Mouse (Mus musculus): Measurements from ENCODE around the gene Spock1.
"Not testable (repeated sequence)": the region's sequence is repeated elsewhere in the genome, so short reads cannot be mapped to it uniquely, and the experiment has no call there.

Gene Spock1

DNA sequence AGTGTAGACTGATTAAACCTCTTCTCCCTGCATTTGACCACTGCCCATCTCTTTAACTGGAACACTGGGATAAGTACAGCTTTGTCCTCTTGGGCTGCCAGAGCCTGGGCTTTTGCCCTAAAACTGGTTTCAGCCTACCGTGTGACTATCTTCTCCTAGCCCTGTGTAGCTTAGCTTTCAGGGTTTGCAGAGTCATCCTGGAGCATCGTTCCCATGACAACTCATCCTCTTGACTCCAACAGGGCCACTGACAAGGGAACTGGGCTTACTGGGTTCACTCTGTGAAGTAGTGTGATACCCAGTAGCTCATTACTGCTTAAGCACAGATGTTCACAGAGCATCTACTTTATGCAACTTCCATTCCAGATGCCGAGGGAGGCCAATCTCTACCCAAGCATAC is 303.7 kb downstream of the Spock1 start:
- DNase-seq (ENCODE audit: low read depth, low spot score), result no peak

DNA sequence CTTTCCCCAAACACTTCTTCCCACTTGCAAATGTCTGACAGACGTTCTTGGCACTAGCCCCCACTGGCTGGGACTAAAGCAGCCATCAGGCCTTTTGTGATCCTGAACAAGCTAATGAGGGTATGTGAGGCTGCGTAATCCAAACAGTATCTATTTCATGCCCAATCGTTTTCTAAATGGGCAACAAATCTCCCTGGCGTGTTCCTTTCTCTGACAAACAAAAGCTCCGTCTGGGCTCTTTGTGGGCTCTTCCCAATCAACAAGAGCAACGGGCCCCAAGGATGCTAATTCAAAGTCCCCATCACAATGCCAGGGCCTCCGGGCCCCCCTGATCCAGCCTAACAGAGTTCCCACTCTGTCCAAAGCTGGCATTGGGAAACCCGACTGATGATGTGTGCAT is 304.9 kb downstream of the Spock1 start:
- DNase-seq (ENCODE audit: low read depth, low spot score), result no peak

DNA sequence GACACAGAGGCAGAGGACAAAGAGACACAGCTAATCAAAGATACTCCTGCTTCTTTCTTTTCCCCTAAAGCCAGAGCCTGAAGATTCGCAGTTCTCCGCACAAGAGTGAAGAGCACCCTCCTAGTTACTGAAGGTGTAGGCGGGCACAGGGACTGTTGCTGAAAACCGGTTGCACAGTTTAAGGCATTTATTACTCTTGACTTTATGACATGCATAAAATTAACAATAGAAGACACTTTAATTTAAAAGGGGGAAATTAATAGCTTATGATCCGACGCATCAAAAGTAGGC is 312.4 kb downstream of the Spock1 start:
- no peak for DNase-seq (ENCODE audit: low read depth, low spot score)

DNA sequence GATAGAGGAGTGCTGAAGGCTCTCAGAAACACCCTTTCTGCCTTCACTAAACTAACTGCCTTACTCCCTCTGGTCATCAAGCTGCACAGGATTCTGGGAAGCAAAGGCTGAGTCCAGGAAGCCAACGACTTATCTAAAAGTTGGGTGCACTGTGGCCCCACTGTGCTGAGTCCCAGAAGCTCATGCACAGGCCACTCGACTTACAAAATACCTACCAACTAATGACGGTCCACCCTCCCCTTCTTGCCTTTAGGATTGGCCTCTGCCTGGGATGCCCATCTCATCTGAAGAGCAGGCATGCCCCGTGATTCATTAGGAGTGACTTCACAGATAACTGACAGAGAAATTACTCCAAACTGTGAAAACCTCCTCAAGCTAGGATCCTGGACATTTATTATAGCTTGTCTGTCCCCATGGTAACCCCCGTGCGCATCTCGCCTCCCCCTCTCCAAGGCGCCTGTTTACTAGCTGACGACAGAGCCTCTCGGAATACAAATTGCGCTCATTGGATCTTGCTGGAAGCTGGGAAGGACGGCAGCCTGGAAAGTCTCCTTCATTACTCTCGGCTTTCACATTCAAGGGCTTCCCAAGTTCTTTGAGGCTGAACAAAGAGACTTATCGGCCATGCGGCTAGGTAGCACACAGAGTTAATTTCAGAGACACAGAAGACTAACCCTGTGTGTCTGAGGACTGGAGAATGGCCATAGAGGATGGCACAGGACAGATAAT is 312.9 kb downstream of the Spock1 start:
- DNase-seq (ENCODE audit: low read depth, low spot score), result no peak

DNA sequence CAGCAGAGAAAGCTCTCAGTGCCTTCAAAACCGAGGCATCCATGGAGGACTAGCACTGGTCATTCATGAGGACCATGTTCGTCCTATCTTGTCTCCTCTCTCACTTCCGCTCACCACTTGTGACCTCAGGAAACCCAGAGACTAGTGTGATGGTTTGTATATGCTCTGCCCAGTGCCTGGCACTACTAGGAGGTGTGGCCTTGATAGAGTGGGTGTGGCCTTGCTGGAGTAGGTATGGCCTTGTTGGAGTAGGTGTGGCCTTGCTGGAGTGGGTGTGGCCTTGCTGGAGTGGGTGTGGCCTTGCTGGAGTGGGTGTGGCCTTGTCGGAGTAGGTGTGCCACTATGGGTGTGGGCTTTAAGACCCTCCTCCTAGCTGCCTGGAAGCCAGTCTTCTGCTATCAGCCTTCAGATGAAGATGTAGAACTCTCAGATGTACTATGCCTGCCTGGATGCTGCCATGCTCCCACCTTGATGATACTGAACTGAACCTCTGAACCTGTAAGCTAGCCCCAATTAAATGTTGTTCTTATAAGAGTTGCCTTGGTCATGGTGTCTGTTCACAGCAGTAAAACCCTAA is 318.7 kb downstream of the Spock1 start:
- not testable (repeated sequence) for DNase-seq (ENCODE audit: low read depth, low spot score)

DNA sequence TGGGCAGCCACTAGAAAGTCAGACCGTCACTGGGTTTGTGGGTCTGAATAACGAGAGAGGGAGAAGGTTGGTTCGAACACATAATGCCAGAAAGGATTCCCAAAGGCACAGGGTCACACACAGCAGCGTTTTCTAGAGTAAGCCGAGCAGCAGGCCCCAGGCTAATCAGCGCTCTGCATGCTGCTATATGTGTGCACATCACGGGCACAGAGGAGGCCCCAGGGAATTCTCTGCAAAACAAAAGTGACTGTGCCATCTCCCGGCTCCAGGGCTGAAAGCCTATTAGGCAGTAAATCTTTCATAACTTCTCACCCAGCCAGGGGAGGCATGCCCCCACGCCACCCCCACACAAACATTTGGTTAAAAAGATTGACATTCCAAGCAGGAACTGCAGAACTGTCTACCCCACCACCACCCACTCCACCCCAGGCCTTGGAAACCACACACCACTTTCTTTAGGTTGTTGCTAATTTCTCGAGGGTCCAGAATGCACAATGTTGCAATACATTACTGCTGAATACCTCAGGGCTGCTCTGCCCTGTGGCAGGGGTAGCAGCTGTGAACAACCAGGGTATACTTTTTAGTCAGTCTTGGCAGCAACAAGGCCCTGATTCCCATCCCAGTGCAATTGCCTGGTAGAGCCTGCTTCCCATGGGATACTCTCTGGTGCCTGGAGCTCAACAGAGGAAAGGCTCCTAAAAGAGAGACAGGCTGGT is 319.4 kb downstream of the Spock1 start:
- no peak for DNase-seq (ENCODE audit: low read depth, low spot score)

DNA sequence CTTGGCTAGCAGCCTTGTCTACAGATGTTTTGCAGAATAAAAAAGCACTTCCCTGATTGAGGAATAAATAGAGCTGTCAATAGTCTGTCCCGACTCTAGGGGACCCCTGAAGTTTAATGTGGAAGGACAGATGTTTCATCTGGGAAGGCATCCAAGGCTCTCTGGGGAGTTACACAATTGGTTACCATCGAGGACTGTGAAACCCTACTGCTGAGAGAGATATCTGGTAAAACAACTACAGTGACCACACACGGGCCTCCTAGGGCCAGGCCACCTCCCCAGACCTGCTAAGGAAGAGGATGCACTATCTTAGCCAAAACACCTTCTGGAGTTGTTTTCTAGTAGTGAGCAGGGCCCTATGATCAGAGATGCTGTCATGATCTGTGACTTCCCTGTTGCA is 323.0 kb downstream of the Spock1 start:
- DNase-seq (ENCODE audit: low read depth, low spot score), result no peak

DNA sequence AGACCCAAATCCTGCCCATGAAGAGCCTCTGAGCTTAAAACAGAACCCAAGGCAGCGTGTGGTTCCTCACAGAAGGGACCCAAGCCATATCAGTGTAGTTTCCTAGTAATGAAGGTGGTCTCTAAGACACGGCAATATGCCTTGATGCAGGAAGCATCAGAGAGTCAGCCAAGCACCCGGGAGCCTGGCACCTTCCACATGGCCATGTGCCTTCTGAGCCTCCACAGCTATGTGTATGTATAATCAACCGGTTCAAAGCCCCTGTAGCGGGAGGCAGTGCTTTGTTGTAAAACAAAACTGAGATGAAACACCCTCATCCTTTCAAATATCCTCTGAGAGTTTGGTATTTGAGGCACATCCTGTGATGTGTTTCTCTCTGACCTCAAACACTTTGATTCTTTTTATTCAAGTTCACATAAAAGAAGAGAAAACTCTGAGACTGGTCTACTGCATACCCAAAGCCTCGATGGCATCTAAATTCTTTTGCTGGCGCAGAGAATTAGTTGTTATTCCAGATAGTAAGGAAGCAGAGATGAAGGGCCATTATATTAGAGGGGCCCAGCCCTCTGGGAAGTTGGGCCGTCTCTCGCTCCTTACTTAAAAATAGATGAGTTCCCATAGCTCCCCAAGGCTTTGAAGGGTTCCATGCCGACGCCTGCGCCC is 325.7 kb downstream of the Spock1 start:
- DNase-seq (ENCODE audit: low read depth, low spot score), result no peak

DNA sequence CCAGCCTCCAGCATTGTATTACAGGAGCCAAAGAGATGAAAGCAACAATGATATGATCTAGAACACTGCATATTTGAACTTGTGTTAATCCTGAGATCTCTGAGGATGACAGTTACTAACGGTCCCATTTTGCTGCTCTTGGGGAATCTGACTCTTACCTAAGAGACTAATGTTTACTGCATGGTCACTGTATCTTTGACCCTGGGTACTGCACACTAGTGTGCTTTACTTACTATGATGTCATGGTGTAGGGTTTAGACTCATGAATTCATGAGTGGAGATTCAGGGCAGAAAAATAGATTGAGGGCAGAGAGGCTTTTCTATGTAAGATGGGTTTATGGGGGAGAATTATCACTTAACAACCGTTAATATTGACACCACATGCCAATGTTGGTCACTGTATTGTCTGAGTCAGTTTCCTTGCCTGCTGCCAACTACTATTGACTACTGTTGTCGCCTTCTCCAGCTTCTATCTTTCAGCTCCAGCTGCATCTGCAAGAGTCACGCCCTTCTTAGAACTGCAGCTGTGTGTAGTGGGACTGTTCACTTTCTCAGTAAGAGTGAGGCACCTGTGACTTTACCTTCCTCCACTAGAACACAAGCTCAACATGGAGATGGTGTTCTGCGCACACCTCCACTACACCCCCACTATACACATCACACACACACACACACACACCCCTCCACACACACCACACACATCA is 330.4 kb downstream of the Spock1 start:
- no peak for DNase-seq (ENCODE audit: low read depth, low spot score)

DNA sequence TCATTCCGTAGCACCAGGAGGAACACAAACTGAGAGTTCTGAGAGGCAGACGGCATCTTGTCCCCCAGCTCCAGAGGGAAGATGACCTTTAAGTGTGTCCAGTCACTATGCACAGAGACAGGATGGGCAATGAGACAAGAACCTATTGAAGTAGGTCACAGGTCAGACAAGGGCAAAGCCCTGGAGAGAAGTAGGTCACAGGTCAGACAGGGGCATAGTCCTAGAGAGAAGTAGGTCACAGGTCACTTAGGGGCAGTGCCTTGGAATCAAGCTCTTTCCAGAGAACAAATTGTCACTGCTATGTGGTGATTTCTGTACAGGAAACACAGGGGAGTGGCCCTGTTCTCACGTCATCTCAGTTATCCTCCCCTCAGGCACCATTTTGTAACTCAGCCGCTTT is 334.6 kb downstream of the Spock1 start:
- DNase-seq (ENCODE audit: low read depth, low spot score), result no peak

DNA sequence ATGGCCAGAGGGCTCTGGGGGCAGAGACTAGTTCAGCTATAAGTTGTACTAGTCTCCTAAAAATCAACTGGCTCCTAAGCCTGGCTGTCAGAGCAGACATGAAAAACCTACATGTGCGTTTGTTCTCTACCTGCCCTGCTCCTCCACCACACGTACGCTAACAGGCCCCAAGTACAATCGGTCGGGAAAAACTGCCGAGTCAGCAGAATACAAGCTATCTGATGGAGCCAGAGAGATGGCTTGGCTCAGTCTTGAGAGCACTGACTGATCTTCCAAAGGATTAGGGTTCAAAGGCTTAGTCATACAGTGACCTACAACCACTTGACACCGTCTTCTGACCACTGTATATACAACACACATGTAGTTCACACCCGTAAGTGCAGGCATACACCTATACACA is 339.7 kb downstream of the Spock1 start:
- no peak for DNase-seq (ENCODE audit: low read depth, low spot score)

DNA sequence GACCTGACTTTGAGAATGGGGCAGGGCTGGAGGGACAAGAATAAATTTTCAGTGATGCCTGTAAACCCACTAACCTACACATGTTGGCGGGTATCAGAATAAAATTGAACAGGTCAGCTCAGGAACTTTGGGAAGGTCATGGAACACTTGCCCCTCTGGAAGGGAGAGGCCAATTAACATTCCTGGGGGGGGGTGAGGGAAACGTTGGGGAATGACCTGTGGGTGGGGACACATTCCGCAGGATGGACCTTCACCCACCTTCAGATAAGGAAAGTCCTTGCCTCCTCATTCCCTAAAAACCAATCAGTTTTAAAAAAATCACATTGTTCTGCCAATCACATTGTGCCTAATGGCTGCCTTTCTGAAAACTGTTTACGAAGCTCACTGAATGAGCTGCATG is 352.9 kb downstream of the Spock1 start:
- no peak for DNase-seq (ENCODE audit: low read depth, low spot score)

DNA sequence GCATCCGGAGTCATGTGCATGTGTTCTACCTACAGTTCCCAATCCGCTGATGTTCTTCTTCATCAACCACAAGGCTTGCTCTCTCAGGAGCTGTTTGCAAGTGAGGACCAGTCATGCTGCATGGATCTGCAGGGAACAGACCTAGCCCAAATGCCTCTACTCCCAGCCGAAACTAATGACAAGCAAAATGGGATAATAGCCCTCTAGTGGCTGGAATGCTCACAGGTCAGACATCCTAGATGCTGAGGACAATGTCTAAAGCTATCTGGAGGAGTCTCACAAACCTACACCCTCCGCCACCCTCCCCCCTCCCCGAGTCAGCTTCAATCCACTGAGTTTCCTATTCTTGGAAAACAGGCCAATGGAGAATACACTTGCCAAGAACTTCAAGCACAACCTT is 358.4 kb downstream of the Spock1 start:
- DNase-seq (ENCODE audit: low read depth, low spot score), result no peak

DNA sequence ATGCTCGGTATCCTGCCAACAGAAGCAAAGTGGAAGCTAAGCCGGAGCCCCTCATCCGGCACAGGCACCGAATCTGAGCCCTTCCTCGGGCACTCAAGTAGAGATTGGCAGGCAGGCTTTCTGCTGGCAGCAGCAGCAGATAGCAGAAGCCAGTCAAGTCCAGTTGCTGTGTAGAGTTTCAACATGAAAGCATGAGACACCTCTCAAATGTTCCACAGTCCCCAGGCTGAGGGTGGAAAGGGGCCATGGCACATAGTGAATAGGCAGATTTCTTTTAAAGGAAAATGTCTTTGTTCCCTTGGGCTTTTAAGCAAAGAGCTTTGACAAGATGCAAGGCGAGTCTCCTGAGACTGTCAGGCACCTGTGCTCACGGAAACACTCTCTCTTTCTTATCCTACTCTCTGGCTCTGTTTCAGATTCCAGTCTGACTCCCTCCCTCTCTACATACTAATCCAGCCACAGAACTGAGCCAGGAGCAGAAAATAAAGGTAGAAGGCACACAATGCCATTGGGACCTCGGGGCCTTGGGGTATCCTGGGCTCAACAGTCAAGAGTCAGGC is 371.1 kb downstream of the Spock1 start:
- DNase-seq (ENCODE audit: low read depth, low spot score), result no peak

DNA sequence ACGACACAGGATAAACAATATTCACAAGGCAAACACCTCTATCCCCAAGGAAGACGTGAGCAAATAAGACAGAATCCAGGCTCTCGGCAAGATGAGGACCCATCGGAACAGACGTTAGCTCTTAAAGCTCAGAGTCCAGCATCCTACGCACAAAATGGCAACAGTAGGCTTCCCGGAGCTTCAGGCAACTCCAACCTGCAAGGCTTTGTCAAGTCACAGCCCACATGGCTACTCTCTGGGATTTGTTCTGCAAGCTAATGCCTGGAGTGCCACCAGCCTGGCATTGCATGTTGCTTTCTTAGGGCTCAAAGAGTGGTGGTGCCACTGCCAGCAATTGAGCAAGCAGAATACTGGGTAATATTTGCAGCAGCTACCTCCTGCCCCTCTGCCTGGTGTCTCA is 373.8 kb downstream of the Spock1 start:
- no peak for DNase-seq (ENCODE audit: low read depth, low spot score)

DNA sequence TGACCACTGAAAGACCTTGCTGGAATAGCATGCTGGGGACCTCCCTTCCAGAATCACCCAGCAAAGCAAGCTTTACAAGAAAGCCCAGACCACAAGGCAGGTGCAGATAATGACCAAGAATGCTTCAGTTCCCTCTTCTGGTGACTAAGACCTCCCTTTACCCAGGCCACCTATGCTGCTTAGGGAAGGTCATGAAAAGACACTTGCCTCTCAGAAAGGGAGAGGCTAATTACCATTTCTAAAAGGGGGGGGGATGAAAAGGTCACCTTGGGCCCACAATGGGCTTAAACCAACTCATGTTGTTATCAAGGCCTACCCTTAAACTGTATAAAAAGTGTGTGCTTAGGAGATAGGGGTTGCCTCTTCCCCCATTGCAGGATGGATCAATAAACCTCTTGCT is 382.2 kb downstream of the Spock1 start:
- DNase-seq (ENCODE audit: low read depth, low spot score), result no peak

DNA sequence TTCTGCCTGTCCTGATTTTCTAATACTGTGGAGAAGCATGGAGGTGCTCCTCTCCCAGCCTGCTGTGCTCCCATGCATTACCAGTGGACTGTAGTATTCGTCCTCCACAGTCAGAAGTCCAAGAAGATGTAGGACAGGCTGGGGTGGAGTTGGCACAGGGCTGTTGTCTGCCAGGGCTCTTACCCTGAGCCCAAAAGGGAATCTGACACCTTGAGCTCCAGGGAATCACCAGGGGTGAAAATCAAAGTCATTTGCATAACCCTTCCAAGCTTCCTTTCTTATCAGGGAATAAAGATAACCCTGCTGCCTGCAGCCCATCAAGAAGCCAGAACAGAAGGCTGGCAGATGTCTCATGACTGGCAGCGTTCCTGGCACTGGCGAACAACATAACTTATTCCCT is 383.6 kb downstream of the Spock1 start:
- no peak for DNase-seq (ENCODE audit: low read depth, low spot score)

DNA sequence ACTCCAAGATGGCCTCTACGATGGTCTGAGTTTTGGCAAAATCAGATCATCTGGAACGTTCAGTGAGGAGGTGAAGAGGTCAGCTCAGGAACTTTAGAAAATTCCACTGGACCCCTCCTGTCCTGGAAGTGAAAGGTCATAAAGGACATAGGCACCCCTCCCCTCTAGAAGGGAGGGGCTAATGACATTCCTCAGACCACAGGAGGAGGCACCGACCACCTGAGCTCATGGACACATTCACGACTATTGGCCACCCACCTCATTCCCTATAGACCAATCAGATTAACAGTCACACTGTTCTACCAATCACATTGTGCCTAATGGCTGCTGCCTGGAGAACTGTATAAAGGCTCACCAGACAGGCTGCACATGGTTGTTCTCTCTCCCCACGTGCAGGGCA is 384.8 kb downstream of the Spock1 start:
- DNase-seq (ENCODE audit: low read depth, low spot score), result no peak

DNA sequence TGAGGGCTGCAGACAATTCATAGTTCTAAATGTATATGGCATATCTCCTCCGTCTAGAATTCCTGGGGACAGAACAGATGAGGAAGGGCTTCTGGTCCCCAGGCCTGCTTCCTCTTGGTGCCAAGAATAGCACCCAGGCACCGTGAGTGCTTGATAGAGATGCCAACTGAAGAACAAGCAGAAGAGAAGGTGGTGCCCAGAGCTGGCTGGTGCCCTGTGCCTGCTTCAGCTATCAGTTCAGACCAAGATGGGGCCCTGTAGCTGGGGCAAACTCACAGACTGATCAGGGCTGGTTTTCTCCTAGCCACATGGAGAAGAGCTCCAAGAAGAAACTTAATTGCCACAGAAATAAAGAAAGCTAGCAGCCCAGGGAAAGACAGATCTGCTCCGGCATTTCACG is 385.8 kb downstream of the Spock1 start:
- DNase-seq (ENCODE audit: low read depth, low spot score), result no peak

DNA sequence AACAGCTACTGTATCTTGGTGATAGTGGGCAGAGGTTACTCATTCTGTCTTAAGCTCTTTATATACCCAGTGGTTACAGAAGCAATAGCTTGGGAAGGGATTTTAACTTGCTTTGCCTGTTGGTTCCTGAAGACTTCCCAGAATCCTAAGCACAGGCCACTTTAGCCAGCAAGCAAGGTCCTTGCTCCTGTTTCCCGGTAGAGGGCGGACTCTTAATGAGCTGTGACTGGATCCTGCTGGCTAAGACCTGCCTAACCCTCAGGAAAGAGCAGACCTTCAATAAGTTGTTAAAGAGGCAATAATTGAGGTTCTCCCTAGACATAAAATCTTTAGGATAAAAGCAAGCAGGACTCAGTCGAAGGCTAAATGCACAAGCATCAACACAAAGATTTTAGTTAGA is 387.0 kb downstream of the Spock1 start:
- no peak for DNase-seq (ENCODE audit: low read depth, low spot score)

DNA sequence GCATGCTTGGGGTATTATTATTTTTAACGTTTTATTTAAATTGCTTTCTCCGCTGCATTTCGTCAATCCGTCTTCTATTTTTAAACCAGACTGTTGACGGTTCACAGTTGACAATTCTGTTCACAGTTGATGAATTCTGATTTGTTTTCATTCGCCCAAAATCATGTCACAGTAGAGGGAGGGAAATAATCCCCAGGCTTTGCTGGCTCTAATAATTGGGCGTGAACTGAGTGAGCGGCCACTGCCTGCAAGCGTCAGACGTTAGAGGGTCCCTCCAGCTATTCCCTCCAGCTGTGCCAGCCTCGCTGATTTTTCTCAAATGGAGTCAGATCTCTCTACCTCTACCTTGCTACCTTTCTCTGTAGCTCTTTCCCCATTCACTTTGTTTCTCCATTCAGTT is 388.3 kb downstream of the Spock1 start:
- DNase-seq (ENCODE audit: low read depth, low spot score), result no peak

DNA sequence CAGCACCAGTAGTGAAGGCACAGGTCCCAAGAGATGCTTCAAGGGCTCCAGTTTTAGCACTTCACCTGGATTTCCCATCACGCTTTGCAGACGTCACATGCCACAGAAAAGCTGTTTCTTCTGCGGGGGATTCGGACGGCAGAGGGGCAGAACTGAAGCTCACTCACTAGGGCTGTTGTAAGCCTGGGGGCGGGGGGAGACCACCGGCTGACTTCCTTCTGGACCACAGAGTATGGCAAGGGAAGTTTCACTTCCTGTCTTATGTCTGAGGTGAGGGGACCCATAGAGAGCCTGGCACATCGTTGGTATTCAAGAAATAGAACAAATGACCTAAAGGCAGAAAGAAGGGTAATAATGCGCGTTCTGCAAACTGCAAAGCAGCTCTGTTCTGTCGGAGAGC is 392.4 kb downstream of the Spock1 start:
- DNase-seq (ENCODE audit: low read depth, low spot score), result no peak

Data from CD4-positive helper T cell, adult 2 months (primary cell).